Mouse (Mus musculus) brain, embryonic 14.5 days (tissue): Measurements from ENCODE around the gene Afdn. TPM values are rescaled to one million over a fixed set of nuclear protein-coding genes. Genes with fewer than 3 reads are reported as not detected.
"Not testable (repeated sequence)": the region's sequence is repeated elsewhere in the genome, so short reads cannot be mapped to it uniquely, and the experiment has no call there.

Experiments
- DNase-seq: peaks from one replicate; pipeline ENCODE4 v3.0.0-alpha.2; 2011; ENCODE audit warnings: low read depth
- CTCF ChIP-seq: fragments of 200-500 bp; IDR thresholded peaks from 2 replicates; pipeline ENCODE4 v1.5.1; 2012; ENCODE audit warnings: inconsistent platforms, mild to moderate bottlenecking, moderate library complexity, borderline replicate concordance; ENCODE audit not compliant: insufficient read depth, insufficient read length; ENCODE audit errors: extremely low read depth
- POLR2A ChIP-seq: fragments of 200-500 bp; IDR thresholded peaks from 2 replicates; pipeline ENCODE4 v1.6.1; 2012; ENCODE audit warnings: mild to moderate bottlenecking, inconsistent platforms, borderline replicate concordance; ENCODE audit not compliant: poor library complexity, insufficient read depth, insufficient read length, severe bottlenecking; ENCODE audit errors: extremely low read depth
- polyA plus RNA-seq: library from polyadenylated mRNA; depleted of rRNA; stranded (reverse); fragments of >200 nt; gene quantifications from 2 replicates; pipeline ENCODE4 v1.2.3, GENCODE M21; 2012; rRNA removed

Afdn gene
- polyA plus RNA-seq, 1 experiment: 138 TPM

GRCm38 (mm10) chr17:13913951-13914350, 153.6 kb downstream of the Afdn start:
- DNase-seq: no peak
- TF ChIP-seq CTCF (no peak), POLR2A (no peak)

- no peak for TF ChIP-seq POLR2A
- no peak for TF ChIP-seq CTCF
- no peak for DNase-seq
These were observed 154.2 kb downstream of the Afdn start for GRCm38 (mm10) chr17:13914531-13914930.

- TF ChIP-seq POLR2A: no peak
- no peak for DNase-seq
These were observed 160.4 kb downstream of the Afdn start for GRCm38 (mm10) chr17:13920771-13921170.

GRCm38 (mm10) chr17:13923418-13923817, 163.1 kb downstream of the Afdn start:
- no peak for TF ChIP-seq CTCF
- TF ChIP-seq POLR2A: no peak
- peak; percentile 35 for DNase-seq

- no peak for DNase-seq
- no peak for TF ChIP-seq CTCF
- no peak for TF ChIP-seq POLR2A
These were observed 164.2 kb downstream of the Afdn start for GRCm38 (mm10) chr17:13924588-13924987.

GRCm38 (mm10) chr17:13925931-13926330, 165.6 kb downstream of the Afdn start:
- no peak for DNase-seq
- TF ChIP-seq POLR2A (no peak), CTCF (no peak)

GRCm38 (mm10) chr17:13930421-13930820, 170.1 kb downstream of the Afdn start:
- TF ChIP-seq CTCF (no peak), POLR2A (no peak)
- DNase-seq: no peak

- not testable (repeated sequence) for DNase-seq
These were observed 175.0 kb downstream of the Afdn start for GRCm38 (mm10) chr17:13935364-13935763.

- DNase-seq: no peak
- TF ChIP-seq CTCF (no peak), POLR2A (no peak)
These were observed 177.4 kb downstream of the Afdn start for GRCm38 (mm10) chr17:13937787-13938186.

GRCm38 (mm10) chr17:13938652-13939051, 178.3 kb downstream of the Afdn start:
- TF ChIP-seq POLR2A (no peak), CTCF (no peak)
- no peak for DNase-seq

- not testable (repeated sequence) for DNase-seq
These were observed 178.9 kb downstream of the Afdn start for GRCm38 (mm10) chr17:13939231-13939630.

GRCm38 (mm10) chr17:13940487-13940886, 180.1 kb downstream of the Afdn start:
- no peak for DNase-seq
- no peak for TF ChIP-seq CTCF
- no peak for TF ChIP-seq POLR2A

- DNase-seq: not testable (repeated sequence)
These were observed 187.7 kb downstream of the Afdn start, which contains the start of gene Gm7168 for GRCm38 (mm10) chr17:13948073-13948472. Gene Gm7168, plus strand, starts transcription at chr17:13948373.

GRCm38 (mm10) chr17:13951570-13951969, 191.2 kb downstream of the Afdn start:
- DNase-seq: not testable (repeated sequence)

Other genes starting within 250 kb of the Afdn start
- gene Tcte2, start 1.3 kb downstream of the Afdn start, polyA plus RNA-seq: 15.3 and 18.4 TPM in 2 replicates
- gene Gm7168, start 187.8 kb downstream of the Afdn start, polyA plus RNA-seq: 0.04 TPM in 1 of 2 replicates, not detected in the other
- gene Gm7356, start 243.2 kb downstream of the Afdn start, polyA plus RNA-seq: not detected in 2 replicates